Mouse (Mus musculus): ENCODE measurements at regions not wholly inside any gene's neighbourhood (a gene's known extent, or its start where the extent isn't known, plus 50 kb on each side); places are given as distances from the start of the nearest gene placed in this dataset.

DNA sequence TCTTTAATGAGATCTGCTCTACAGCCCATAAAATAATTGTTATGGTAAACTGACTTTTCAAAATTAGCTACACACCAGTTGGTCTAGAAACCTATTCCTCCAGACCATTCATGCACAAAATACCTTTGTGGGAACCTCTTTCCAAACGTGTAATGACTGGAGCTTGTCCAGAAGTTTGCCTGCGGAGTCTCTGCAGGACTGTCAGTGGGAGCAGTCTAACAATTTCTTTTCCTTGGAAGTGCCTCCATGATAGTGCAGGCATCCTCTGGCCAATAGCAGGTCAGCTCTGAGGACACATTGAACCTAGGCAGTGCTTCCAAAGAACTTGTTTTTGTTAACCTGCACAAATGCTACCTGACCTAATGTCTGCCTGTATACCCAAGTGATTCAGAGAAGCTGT lies 932.3 kb downstream of the Pcdh9 start:
- no peak for DNase-seq (ENCODE audit: low read depth, low spot score)

- no peak for DNase-seq (ENCODE audit: low read depth, low spot score)
Observed at GRCm38 (mm10) chr14:92955485-92955884, 935.0 kb downstream of the Pcdh9 start.

GRCm38 (mm10) chr14:92907623-92908045 lies 982.8 kb downstream of the Pcdh9 start:
- no peak for DNase-seq (ENCODE audit: low read depth, low spot score)

GRCm38 (mm10) chr14:92874548-92874947 lies 1015.9 kb downstream of the Pcdh9 start:
- DNase-seq (ENCODE audit: low read depth, low spot score) = no peak

GRCm38 (mm10) chr14:92866462-92866861 lies 1024.0 kb downstream of the Pcdh9 start:
- DNase-seq (ENCODE audit: low read depth, low spot score) = no peak

- no peak for DNase-seq (ENCODE audit: low read depth, low spot score)
Observed at GRCm38 (mm10) chr14:92862942-92863341, 1027.5 kb downstream of the Pcdh9 start.

DNA sequence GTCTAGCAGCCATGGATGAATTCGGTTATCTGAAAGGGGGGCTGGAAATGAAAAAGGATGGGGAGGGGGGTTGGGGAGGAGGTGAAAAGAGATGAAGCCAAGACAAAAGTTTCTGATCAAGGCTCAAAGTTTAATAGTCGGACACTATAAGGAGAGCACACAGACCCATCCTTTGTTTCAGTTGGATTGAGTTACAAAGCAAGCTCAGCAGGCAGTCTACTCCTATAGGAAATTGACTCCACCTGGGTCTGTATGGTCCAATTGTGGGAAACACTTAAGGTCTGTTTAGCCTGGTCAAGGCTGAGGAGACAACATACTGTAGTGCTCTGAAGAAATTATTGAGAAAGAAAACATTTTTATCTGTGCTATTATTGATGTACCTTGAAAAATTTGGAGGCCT lies 1029.8 kb downstream of the Pcdh9 start:
- DNase-seq (ENCODE audit: low read depth, low spot score) = no peak

GRCm38 (mm10) chr14:92833646-92834045 lies 1056.8 kb downstream of the Pcdh9 start:
- peak; percentile 94 for DNase-seq (ENCODE audit: low read depth, low spot score)

DNA sequence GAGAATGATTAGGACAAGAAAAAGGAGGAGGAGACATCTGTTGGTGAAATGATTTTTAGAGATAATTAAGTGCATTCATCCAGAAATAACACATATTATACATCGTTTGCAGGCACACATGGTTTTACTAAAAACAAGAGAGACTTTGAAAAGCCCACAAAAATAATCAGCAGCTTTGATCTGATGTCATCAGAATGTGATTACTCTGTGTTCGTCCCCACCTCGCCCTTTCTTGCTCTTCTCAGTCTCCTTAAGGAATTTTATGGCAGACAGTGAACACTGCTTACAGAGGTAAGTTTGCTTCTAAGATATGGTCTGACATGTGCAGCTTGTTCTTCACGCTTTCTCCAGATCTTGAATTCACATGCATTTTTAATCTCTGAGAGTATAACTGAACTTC lies 1061.3 kb downstream of the Pcdh9 start:
- DNase-seq (ENCODE audit: low read depth, low spot score) = no peak

GRCm38 (mm10) chr14:92826576-92827284 lies 1063.7 kb downstream of the Pcdh9 start:
- DNase-seq (ENCODE audit: low read depth, low spot score) = no peak

DNA sequence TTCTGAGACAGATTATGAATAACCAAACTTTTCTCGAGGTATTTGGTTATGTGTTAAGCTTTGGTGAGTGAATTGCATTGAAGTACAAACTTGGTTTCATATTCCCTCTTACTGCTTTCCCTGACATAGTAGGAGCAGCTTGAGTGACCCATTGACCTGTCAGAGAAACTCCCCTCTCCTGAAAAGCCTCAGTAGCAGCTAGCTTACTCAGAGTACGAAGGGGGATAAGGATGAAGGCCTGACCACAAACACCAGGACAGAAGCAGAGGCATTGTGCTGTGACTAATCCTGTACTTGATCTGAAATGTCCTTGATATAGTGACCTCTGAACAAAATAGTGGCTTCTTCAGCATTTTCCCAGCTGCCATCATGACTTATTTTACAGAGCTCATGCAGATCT lies 1070.4 kb downstream of the Pcdh9 start:
- DNase-seq (ENCODE audit: low read depth, low spot score) = no peak

Data from 3T3-L1 (cell line).